Mouse (Mus musculus) layer of hippocampus, adult 2 months (tissue): ENCODE results near the gene Gm9913. TPM values are rescaled to one million over a fixed set of nuclear protein-coding genes. Genes with fewer than 3 reads are reported as not detected.
A peak's percentile ranks its signal among the peaks of the same experiment; 100 is the strongest.

ENCODE experiments used
- DNase-seq, 2 experiments: peaks; one replicate each; pipeline ENCODE4 v3.0.0; 2022; ENCODE audit warnings: low spot score in 2 of 2
- H3K27ac ChIP-seq: fragments of 200-600 bp; 2 replicates; pipeline ENCODE4 v1.8.1; 2022
- H3K4me3 ChIP-seq: fragments of 200-600 bp; 2 replicates; pipeline ENCODE4 v1.8.1; 2022; ENCODE audit warnings: mild to moderate bottlenecking
- CTCF ChIP-seq: fragments of 200-600 bp; conservative IDR thresholded peaks from 2 replicates; pipeline ENCODE4 v1.8.1; 2022; ENCODE audit warnings: antibody characterized with exemption, mild to moderate bottlenecking, moderate library complexity
- long read RNA-seq, 2 experiments: library from polyadenylated mRNA; stranded (forward); transcript quantifications; one replicate each; pipeline ENCODE4 v2.0.0; 2021; ENCODE audit warnings: borderline mapping rate in 2 of 2
- total RNA-seq, 2 experiments: library from RNA; stranded (reverse); gene quantifications; 2 replicates each; pipeline ENCODE4 v1.2.3; 2021

Gene Gm9913
- under 1 TPM; 0.33 to 0.49 TPM for total RNA-seq
- long read RNA-seq, experiment 1, result 0 reads
- long read RNA-seq, experiment 2, result 0 reads

GRCm38 (mm10) chr2:125505006-125505745 is at the start of gene Gm9913:
TSS of gene Gm9913 (plus strand) at chr2:125505089.
- peak within 1 kb of the TSS; percentile 86 for H3K27ac ChIP-seq
- no peak for TF ChIP-seq CTCF
- H3K4me3 ChIP-seq, result peak within 1 kb of the TSS; percentile 62
- DNase-seq, result peak in 1 of 2 experiments; percentile 14

- H3K27ac ChIP-seq, result no peak overlapping the region
- no peak for TF ChIP-seq CTCF
- no peak overlapping the region for H3K4me3 ChIP-seq
- no peak for DNase-seq
Observed at GRCm38 (mm10) chr2:125456059-125456789, 48.7 kb upstream of the Gm9913 start.

GRCm38 (mm10) chr2:125459087-125459486 is 45.8 kb upstream of the Gm9913 start:
- no peak for TF ChIP-seq CTCF
- Histone ChIP-seq H3K27ac (no peak overlapping the region), H3K4me3 (no peak overlapping the region)
- no peak for DNase-seq

- no peak for DNase-seq
- TF ChIP-seq CTCF, result no peak
- Histone ChIP-seq H3K4me3 (no peak overlapping the region), H3K27ac (no peak overlapping the region)
Observed at GRCm38 (mm10) chr2:125464036-125464435, 40.9 kb upstream of the Gm9913 start.

- Histone ChIP-seq H3K4me3 (no peak overlapping the region; the same call in 1 of the 2 replicates), H3K27ac (peak overlapping the region; percentile 65)
- DNase-seq, result peak; percentile 20 to 23
- no peak for TF ChIP-seq CTCF
Observed at GRCm38 (mm10) chr2:125470553-125471295, 34.2 kb upstream of the Gm9913 start.

GRCm38 (mm10) chr2:125471721-125472120 is 33.2 kb upstream of the Gm9913 start:
- H3K27ac ChIP-seq, result no peak overlapping the region
- TF ChIP-seq CTCF, result no peak

GRCm38 (mm10) chr2:125473228-125473627 is 31.7 kb upstream of the Gm9913 start:
- TF ChIP-seq CTCF, result no peak
- Histone ChIP-seq H3K4me3 (no peak overlapping the region), H3K27ac (no peak overlapping the region)
- DNase-seq, result no peak

More at GRCm38 (mm10) chr2:125471721-125472120, 33.2 kb upstream of the Gm9913 start:
- DNase-seq, result no peak
- no peak overlapping the region for H3K4me3 ChIP-seq

- H3K27ac ChIP-seq, result no peak overlapping the region
- H3K4me3 ChIP-seq, result no peak overlapping the region
- no peak for TF ChIP-seq CTCF
- DNase-seq, result no peak
Observed at GRCm38 (mm10) chr2:125474690-125475089, 30.2 kb upstream of the Gm9913 start.

- no peak overlapping the region for H3K4me3 ChIP-seq
- DNase-seq, result no peak
- TF ChIP-seq CTCF, result no peak
- H3K27ac ChIP-seq, result no peak overlapping the region
Observed at GRCm38 (mm10) chr2:125476231-125476630, 28.7 kb upstream of the Gm9913 start.

- DNase-seq, result no peak
- no peak for TF ChIP-seq CTCF
- H3K4me3 ChIP-seq, result no peak overlapping the region
- H3K27ac ChIP-seq, result no peak overlapping the region
Observed at GRCm38 (mm10) chr2:125477367-125477766, 27.5 kb upstream of the Gm9913 start.

GRCm38 (mm10) chr2:125478705-125479104 is 26.2 kb upstream of the Gm9913 start:
- Histone ChIP-seq H3K4me3 (no peak overlapping the region), H3K27ac (no peak overlapping the region)
- no peak for DNase-seq
- no peak for TF ChIP-seq CTCF

GRCm38 (mm10) chr2:125480057-125480456 is 24.8 kb upstream of the Gm9913 start:
- DNase-seq, result no peak
- Histone ChIP-seq H3K27ac (no peak overlapping the region), H3K4me3 (no peak overlapping the region)
- no peak for TF ChIP-seq CTCF

GRCm38 (mm10) chr2:125481116-125481515 is 23.8 kb upstream of the Gm9913 start:
- no peak overlapping the region for H3K4me3 ChIP-seq
- TF ChIP-seq CTCF, result no peak
- peak; percentile 35 to 76 for DNase-seq

More at GRCm38 (mm10) chr2:125481116-125481515, 23.8 kb upstream of the Gm9913 start:
- no peak overlapping the region; the same call in 1 of the 2 replicates for H3K27ac ChIP-seq
